Mouse (Mus musculus) small intestine, adult 2 months (tissue): ENCODE measurements around the gene Sorcs2. TPM values are rescaled to one million over a fixed set of nuclear protein-coding genes. Genes with fewer than 3 reads are reported as not detected.

Source experiments
- H3K27ac ChIP-seq: fragments of 200-500 bp; 2 replicates; pipeline ENCODE4 v1.5.1; 2012; ENCODE audit warnings: low read depth, low read length, control low read depth, inconsistent platforms; ENCODE audit not compliant: insufficient read depth
- H3K27me3 ChIP-seq: fragments of 200-500 bp; 2 replicates; pipeline ENCODE4 v1.6.1; 2012; ENCODE audit warnings: mild to moderate bottlenecking, moderate library complexity, low read length, inconsistent platforms; ENCODE audit not compliant: control insufficient read depth, insufficient read depth
- H3K36me3 ChIP-seq: fragments of 200-500 bp; 2 replicates; pipeline ENCODE4 v1.6.1; 2012; ENCODE audit warnings: mild to moderate bottlenecking, low read length, control low read depth, inconsistent platforms; ENCODE audit not compliant: control insufficient read depth, insufficient read depth
- H3K4me1 ChIP-seq: fragments of 200-500 bp; 2 replicates; pipeline ENCODE4 v1.6.1; 2012; ENCODE audit warnings: low read length, inconsistent platforms, mixed read lengths; ENCODE audit not compliant: control insufficient read depth, insufficient read depth, insufficient read length
- H3K4me3 ChIP-seq: fragments of 200-500 bp; 2 replicates; pipeline ENCODE4 v1.5.1; 2012; ENCODE audit warnings: low read depth, mild to moderate bottlenecking, control low read depth, inconsistent platforms, low read length, moderate library complexity
- CTCF ChIP-seq: fragments of 200-500 bp; IDR thresholded peaks from 2 replicates; pipeline ENCODE4 v1.5.1; 2012; ENCODE audit warnings: low read depth, mild to moderate bottlenecking, control low read depth, inconsistent platforms, low read length, moderate library complexity, mixed read lengths; ENCODE audit not compliant: insufficient replicate concordance, insufficient read length; ENCODE audit errors: extremely low read depth
- POLR2A ChIP-seq: fragments of 200-500 bp; IDR thresholded peaks from 2 replicates; pipeline ENCODE4 v1.6.1; 2012; ENCODE audit warnings: low read depth, mild to moderate bottlenecking, control low read depth, inconsistent platforms, low read length, moderate library complexity
- WGBS: fragments of 180-500 bp; shearing (Covaris S2); methylation state at CpG from one replicate; pipeline ENCODE4 v1.1.7; 2018; 5-methylcytosine and 5-hydroxymethylcytosine counted together
- polyA plus RNA-seq: library from polyadenylated mRNA; depleted of rRNA; stranded (reverse); fragments of >200 nt; gene quantifications from 2 replicates; pipeline ENCODE4 v1.2.3, GENCODE M21; 2012

Gene Sorcs2
- polyA plus RNA-seq, 1 experiment, result 5.9 TPM

DNA sequence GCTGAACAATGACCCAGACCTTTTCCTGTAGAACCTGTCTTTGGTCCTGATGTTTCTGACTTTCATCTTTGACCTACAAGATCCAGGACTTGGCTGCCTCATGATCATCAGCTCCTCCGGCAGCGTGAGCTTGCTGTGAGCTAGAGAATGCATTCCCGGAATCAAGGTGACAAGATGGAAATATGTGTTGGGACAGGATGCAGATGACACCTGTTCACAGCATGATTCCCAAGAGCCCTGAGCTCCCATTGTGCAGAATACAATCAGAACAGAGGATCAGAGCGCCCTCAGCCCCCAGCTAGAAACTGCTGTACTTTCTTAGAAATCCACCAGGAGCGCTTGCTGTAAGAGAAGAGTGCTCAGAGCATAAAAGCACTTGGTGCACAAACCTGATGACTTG, 311.0 kb downstream of the Sorcs2 start:
- Histone ChIP-seq H3K4me1 (no peaks in the 10 kb centered on the region), H3K4me3 (no peak overlapping the region), H3K27me3 (no peaks in the 10 kb centered on the region), H3K36me3 (no peaks in the 10 kb centered on the region), H3K27ac (no peak overlapping the region)
- no peak for TF ChIP-seq CTCF
- TF ChIP-seq POLR2A, result no peak
- WGBS, result 96% methylated on average over 5 of the region's 5 CpGs

DNA sequence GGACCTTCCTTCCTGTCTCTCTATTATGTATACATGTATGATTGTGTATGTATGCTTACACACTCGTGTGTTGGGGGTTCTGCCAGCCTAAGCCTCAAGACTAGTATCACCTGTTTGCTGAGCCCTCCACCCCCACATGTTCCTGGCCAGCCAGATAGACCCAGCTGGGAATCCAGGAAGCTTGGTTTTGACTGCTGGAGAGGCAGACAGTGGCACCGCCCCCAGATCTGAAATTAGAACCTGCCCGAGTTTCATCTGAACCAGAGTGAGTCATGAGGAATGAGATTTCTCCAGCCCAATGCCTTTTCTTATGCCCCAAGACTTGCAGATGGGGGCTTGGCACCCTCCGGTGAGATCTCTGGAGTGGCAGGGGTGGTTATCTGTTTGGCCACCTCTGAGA, 312.3 kb downstream of the Sorcs2 start:
- Histone ChIP-seq H3K36me3 (no peaks in the 10 kb centered on the region), H3K27me3 (no peaks in the 10 kb centered on the region), H3K27ac (no peak overlapping the region), H3K4me1 (no peaks in the 10 kb centered on the region), H3K4me3 (no peak overlapping the region)
- TF ChIP-seq POLR2A (no peak), CTCF (no peak)
- WGBS, result 73% methylated on average over 4 of the region's 4 CpGs

DNA sequence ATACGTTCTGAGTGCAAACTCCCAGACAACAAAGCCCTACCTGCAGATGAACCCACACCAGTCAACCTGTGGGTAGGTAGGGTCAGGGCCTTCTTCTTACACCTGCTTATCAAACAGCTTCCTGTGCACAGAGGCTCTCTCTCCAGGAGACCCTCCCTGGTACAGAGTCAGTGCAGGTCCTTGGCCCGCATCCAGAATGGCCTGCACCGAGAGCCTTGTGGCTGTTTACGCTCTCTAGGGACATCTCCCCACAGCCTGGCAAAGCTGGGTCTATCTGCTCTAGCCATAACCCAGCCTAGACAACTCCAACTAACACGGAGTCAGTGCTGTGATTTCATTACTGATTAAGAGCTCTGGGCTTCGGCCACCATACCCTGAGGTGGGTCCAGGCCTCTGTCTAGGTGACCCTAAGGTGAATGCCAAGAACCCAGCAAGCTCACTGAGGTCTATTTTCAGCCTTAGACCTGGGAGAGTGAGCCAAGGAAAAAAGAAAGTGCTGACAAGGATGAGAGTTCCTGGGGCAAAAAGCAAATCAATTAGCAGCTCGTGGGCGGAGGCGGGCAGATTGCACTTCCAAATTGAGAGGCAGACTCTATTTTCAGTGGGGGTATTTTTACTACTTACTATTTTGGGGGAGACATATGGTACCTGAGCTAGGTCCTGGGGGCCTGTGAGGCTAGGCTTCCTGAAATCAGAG, 313.9 kb downstream of the Sorcs2 start:
- no peak overlapping the region for H3K27ac ChIP-seq
- H3K27me3 ChIP-seq, result no peaks in the 10 kb centered on the region
- no peak for TF ChIP-seq CTCF
- no peak for TF ChIP-seq POLR2A
- H3K36me3 ChIP-seq, result no peaks in the 10 kb centered on the region
- no peaks in the 10 kb centered on the region for H3K4me1 ChIP-seq
- 82% methylated on average over 9 of the region's 9 CpGs for WGBS
- H3K4me3 ChIP-seq, result no peak overlapping the region

DNA sequence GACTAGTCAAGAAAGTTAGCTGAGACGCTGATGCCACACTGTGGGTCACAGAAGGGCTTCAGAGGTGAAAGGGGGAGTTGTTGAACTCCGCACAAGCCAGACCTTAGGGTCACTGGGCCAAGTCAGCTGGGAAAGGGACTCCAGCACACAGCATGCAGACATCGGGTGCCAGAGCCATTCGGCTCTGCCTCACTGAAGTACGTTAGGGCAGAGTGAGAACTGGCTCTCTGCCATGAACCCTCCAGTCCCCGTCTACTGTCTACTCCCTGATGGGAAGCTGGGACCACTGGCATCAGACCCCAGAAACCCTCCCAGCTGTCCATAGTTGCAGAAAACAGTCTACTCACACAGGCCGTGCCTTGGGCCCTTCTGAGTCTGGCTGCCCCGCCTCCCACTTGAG, 316.9 kb downstream of the Sorcs2 start:
- H3K27ac ChIP-seq, result no peak overlapping the region
- WGBS, result 76% methylated on average over 8 of the region's 8 CpGs
- no peaks in the 10 kb centered on the region for H3K36me3 ChIP-seq
- H3K4me3 ChIP-seq, result no peak overlapping the region
- TF ChIP-seq CTCF (no peak), POLR2A (no peak)
- H3K27me3 ChIP-seq, result no peaks in the 10 kb centered on the region
- no peaks in the 10 kb centered on the region for H3K4me1 ChIP-seq

DNA sequence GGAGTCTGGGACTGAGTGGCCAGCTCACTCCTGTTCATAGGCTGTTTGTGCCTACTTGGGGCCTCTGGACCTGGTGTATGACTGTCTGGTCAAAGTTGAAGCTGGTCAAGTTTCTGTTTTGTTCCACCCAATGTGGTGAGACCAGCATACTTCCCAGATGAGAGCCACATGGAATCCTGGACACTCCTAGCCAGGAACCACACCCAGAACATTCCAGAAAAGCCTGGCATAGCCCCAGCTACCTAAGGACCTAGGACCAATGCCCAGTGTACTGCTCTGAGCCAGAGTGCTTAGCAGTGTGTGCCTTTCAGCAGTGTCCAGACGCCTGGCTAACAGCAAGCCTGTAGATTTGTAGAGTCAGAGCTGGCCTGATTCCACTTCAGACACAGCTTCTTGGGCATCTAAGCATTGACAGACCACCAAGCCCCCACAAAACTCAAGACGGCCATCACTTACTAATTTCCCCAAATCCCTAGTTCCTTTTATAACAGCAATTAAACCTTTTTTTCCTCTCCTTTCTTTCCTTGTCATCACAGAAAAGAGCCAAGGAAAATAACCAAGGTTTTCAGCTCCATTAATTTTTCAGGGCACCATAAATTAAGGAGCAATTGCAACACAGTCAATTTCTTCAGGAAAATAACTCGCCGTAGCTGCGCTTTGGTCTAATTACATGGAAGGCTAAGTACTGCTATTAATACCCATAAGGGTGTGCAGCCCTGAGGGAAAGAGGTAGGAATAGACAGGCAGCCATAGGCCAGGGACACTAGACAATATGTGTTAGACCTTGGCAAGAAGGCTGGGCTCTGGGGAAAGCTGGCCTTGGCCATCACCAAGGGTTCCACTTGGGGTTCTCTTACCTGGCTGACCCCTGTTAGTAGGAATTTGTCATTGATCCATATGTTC, 322.5 kb downstream of the Sorcs2 start:
- no peak overlapping the region for H3K4me3 ChIP-seq
- H3K27me3 ChIP-seq, result no peaks in the 10 kb centered on the region
- TF ChIP-seq CTCF (no peak), POLR2A (no peak)
- H3K36me3 ChIP-seq, result no peaks in the 10 kb centered on the region
- H3K4me1 ChIP-seq, result no peaks in the 10 kb centered on the region
- WGBS, result 85% methylated on average over 5 of the region's 5 CpGs
- no peak overlapping the region for H3K27ac ChIP-seq

DNA sequence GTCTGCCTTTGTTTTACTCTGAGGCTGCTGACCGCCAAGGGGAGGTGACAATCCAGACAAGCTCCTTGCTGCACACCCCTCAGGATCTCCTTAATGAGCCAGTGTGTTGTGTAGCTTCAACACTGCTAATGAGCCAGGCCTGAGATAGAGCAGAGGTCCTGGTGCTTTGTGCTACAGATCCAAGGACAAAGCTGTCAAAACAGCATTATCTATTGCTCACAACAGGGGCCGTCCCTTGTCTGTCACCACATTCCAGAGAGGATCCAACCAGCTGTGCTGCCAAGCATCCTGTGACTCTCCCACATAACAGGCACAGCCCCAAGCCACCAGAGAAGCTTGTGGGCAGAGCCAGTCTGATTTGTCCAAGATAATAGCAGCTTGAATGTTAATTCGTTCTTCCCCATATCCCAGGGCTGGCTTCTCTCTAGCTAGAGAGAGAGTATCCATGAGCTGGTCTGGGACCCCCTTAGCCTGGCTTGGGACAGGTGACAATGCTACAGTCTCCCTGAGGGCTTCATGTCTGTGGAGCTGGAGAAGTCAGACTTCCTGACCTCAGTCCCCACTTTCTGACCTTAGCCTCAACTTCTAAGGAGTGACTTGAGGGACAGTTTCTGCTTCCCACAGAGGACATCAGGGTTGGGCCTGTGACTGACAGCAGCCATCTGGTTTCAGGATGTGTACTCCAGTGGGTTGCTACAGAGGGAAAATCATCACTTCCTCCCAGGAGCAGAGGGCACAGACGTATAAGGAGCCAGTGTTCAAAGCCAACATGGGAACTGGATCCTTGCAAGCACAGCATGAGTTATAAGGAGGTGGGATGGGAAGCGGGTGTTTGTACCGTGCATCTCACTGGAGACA, 328.2 kb downstream of the Sorcs2 start:
- Histone ChIP-seq H3K4me3 (no peak overlapping the region), H3K27me3 (no peaks in the 10 kb centered on the region), H3K36me3 (no peaks in the 10 kb centered on the region), H3K4me1 (no peaks in the 10 kb centered on the region), H3K27ac (no peak overlapping the region)
- 79% methylated on average over 6 of the region's 6 CpGs for WGBS
- TF ChIP-seq POLR2A, result no peak
- TF ChIP-seq CTCF, result no peak
